ENCODE assay signal across 28 mouse cellular contexts in genomic region chr14:43933399-43933798, GRCm38 (mm10). TPM values are rescaled to one million over a fixed set of nuclear protein-coding genes. Genes with fewer than 3 reads are reported as not detected.
"Had no signal": no experiment of that assay in that cellular context is flagged by ENCODE, and none has a peak within 500 bp of the region (broad histone marks: within the 10 kb centered on the region; RNA-seq: fewer than 3 reads in every experiment).

No protein-coding gene starts in this region.

RNA-seq across cellular contexts. Expression of gene Ear10, which starts 10.0 kb away (rescaled TPM):
- polyA plus RNA-seq: limb, embryonic 10.5 days; limb, embryonic 11.5 days; limb, embryonic 12.5 days; limb, embryonic 13.5 days; limb, embryonic 14.5 days; limb, embryonic 15.5 days; liver, adult 2 months; liver, embryonic 11.5 days; liver, embryonic 12.5 days; liver, embryonic 13.5 days; liver, embryonic 14.5 days; liver, embryonic 15.5 days; liver, embryonic 16.5 days; liver, postnatal 0 days; lung, adult 2 months; lung, embryonic 14.5 days; lung, embryonic 15.5 days; lung, embryonic 16.5 days; lung, postnatal 0 days; macrophage; midbrain, embryonic 10.5 days; midbrain, embryonic 11.5 days; midbrain, embryonic 12.5 days; midbrain, embryonic 14.5 days; midbrain, embryonic 16.5 days; midbrain, postnatal 0 days; myocyte; neural tube, embryonic 11.5 days had no signal

RNA-seq across cellular contexts. Expression of gene Ang5, which starts 23.5 kb away (rescaled TPM):
- polyA plus RNA-seq: limb, embryonic 10.5 days; limb, embryonic 11.5 days; limb, embryonic 12.5 days; limb, embryonic 13.5 days; limb, embryonic 14.5 days; limb, embryonic 15.5 days; liver, adult 2 months; liver, embryonic 11.5 days; liver, embryonic 12.5 days; liver, embryonic 13.5 days; liver, embryonic 14.5 days; liver, embryonic 15.5 days; liver, embryonic 16.5 days; liver, postnatal 0 days; lung, adult 2 months; lung, embryonic 14.5 days; lung, embryonic 15.5 days; lung, embryonic 16.5 days; lung, postnatal 0 days; macrophage; midbrain, embryonic 10.5 days; midbrain, embryonic 11.5 days; midbrain, embryonic 12.5 days; midbrain, embryonic 14.5 days; midbrain, embryonic 16.5 days; midbrain, postnatal 0 days; myocyte; neural tube, embryonic 11.5 days had no signal

RNA-seq across cellular contexts. Expression of gene Ear1, which starts 58.1 kb away (rescaled TPM):
- polyA plus RNA-seq: limb, embryonic 10.5 days; limb, embryonic 11.5 days; limb, embryonic 12.5 days; lung, embryonic 14.5 days; lung, embryonic 15.5 days; lung, embryonic 16.5 days; macrophage; midbrain, embryonic 10.5 days; midbrain, embryonic 11.5 days; midbrain, embryonic 12.5 days; midbrain, embryonic 14.5 days; midbrain, embryonic 16.5 days; midbrain, postnatal 0 days; myocyte; neural tube, embryonic 11.5 days had no signal
